Mouse (Mus musculus): ENCODE data around the gene Arhgef39. TPM values are rescaled to one million over a fixed set of nuclear protein-coding genes. Genes with fewer than 3 reads are reported as not detected.
A peak's percentile ranks its signal among the peaks of the same experiment; 100 is the strongest.

Gene Arhgef39
- polyA plus RNA-seq, 1 experiment: 5.7 TPM

- Histone ChIP-seq H3K27me3 (ENCODE audit: control insufficient read depth, insufficient read depth, insufficient read length) (no peaks in the 10 kb centered on the region), H3ac (ENCODE audit: control insufficient read depth, insufficient read length) (no peak overlapping the region), H3K79me2 (ENCODE audit: control insufficient read depth, insufficient read depth) (peaks cover 26% of the 10 kb centered on the region), H3K36me3 (ENCODE audit: control insufficient read depth, insufficient read depth) (peaks cover 41% of the 10 kb centered on the region), H3K4me2 (ENCODE audit: low read depth) (peak overlapping the region; percentile 90), H3K4me3 (peak overlapping the region; percentile 86)
- TF ChIP-seq CEBPB (IDR thresholded peaks at IDR 0.05; ENCODE audit: insufficient read depth, poor library complexity, severe bottlenecking) (no peak), MAX (IDR thresholded peaks at IDR 0.05; ENCODE audit: low read depth) (no peak), MYOD1 (IDR thresholded peaks at IDR 0.05; ENCODE audit: control insufficient read depth in 1 of 3, insufficient read length in 2 of 3, low read depth in 2 of 3) (no peak), SRF (IDR thresholded peaks at IDR 0.05; ENCODE audit: control insufficient read depth, insufficient read length, low read depth) (no peak), E2F4 (IDR thresholded peaks at IDR 0.05; ENCODE audit: insufficient read depth) (no peak), REST (IDR thresholded peaks at IDR 0.05; ENCODE audit: insufficient read depth, insufficient read length) (no peak)
Observed at GRCm38 (mm10) chr4:43519551-43519950, 20.1 kb upstream of the Arhgef39 start.

- Histone ChIP-seq H3ac (ENCODE audit: control insufficient read depth, insufficient read length) (no peak overlapping the region), H3K27me3 (ENCODE audit: control insufficient read depth, insufficient read depth, insufficient read length) (no peaks in the 10 kb centered on the region), H3K79me2 (ENCODE audit: control insufficient read depth, insufficient read depth) (peaks cover 12% of the 10 kb centered on the region), H3K4me2 (ENCODE audit: low read depth) (no peak overlapping the region), H3K36me3 (ENCODE audit: control insufficient read depth, insufficient read depth) (peaks cover 43% of the 10 kb centered on the region), H3K4me3 (no peak overlapping the region)
- TF ChIP-seq USF1 (IDR thresholded peaks at IDR 0.05; ENCODE audit: low read depth) (no peak), POLR2AphosphoS2 (IDR thresholded peaks at IDR 0.05; ENCODE audit: insufficient read length, low read depth) (peak; percentile 54), POLR2A (IDR thresholded peaks at IDR 0.05; ENCODE audit: insufficient read length, low read depth) (peak; percentile 37), MYOD1 (IDR thresholded peaks at IDR 0.05; ENCODE audit: control insufficient read depth in 1 of 3, insufficient read length in 2 of 3, low read depth in 2 of 3) (no peak), REST (IDR thresholded peaks at IDR 0.05; ENCODE audit: insufficient read depth, insufficient read length) (no peak), MAX (IDR thresholded peaks at IDR 0.05; ENCODE audit: low read depth) (no peak)
Observed at GRCm38 (mm10) chr4:43515764-43516708, 16.5 kb upstream of the Arhgef39 start.

- Histone ChIP-seq H3K79me2 (ENCODE audit: control insufficient read depth, insufficient read depth) (no peaks in the 10 kb centered on the region), H3K4me3 (no peak overlapping the region), H3K4me2 (ENCODE audit: low read depth) (no peak overlapping the region), H3K27me3 (ENCODE audit: control insufficient read depth, insufficient read depth, insufficient read length) (no peaks in the 10 kb centered on the region), H3K36me3 (ENCODE audit: control insufficient read depth, insufficient read depth) (peaks cover 37% of the 10 kb centered on the region), H3ac (ENCODE audit: control insufficient read depth, insufficient read length) (no peak overlapping the region)
- TF ChIP-seq POLR2A (IDR thresholded peaks at IDR 0.05; ENCODE audit: insufficient read length, low read depth) (peak; percentile 28), SRF (IDR thresholded peaks at IDR 0.05; ENCODE audit: control insufficient read depth, insufficient read length, low read depth) (no peak), TCF3 (IDR thresholded peaks at IDR 0.05; ENCODE audit: insufficient read length, low read depth) (no peak), POLR2AphosphoS2 (IDR thresholded peaks at IDR 0.05; ENCODE audit: insufficient read length, low read depth) (peak; percentile 90), CEBPB (IDR thresholded peaks at IDR 0.05; ENCODE audit: insufficient read depth, poor library complexity, severe bottlenecking) (no peak), MYOG (IDR thresholded peaks at IDR 0.05; ENCODE audit: control insufficient read depth in 1 of 3, insufficient read depth in 1 of 3, insufficient read length in 2 of 3, low read depth in 2 of 3) (no peak), E2F4 (IDR thresholded peaks at IDR 0.05; ENCODE audit: insufficient read depth) (no peak), USF1 (IDR thresholded peaks at IDR 0.05; ENCODE audit: low read depth) (no peak), TCF12 (IDR thresholded peaks at IDR 0.05; ENCODE audit: insufficient read depth, poor library complexity, severe bottlenecking) (no peak), MYOD1 (IDR thresholded peaks at IDR 0.05; ENCODE audit: control insufficient read depth in 1 of 3, insufficient read length in 2 of 3, low read depth in 2 of 3) (no peak), REST (IDR thresholded peaks at IDR 0.05; ENCODE audit: insufficient read depth, insufficient read length) (no peak), MAX (IDR thresholded peaks at IDR 0.05; ENCODE audit: low read depth) (no peak)
Observed at GRCm38 (mm10) chr4:43513791-43514190, 14.3 kb upstream of the Arhgef39 start.

GRCm38 (mm10) chr4:43513300-43513699 is 13.8 kb upstream of the Arhgef39 start:
- no peak overlapping the region for H3ac ChIP-seq (ENCODE audit: control insufficient read depth, insufficient read length)
- no peaks in the 10 kb centered on the region for H3K79me2 ChIP-seq (ENCODE audit: control insufficient read depth, insufficient read depth)
- H3K27me3 ChIP-seq (ENCODE audit: control insufficient read depth, insufficient read depth, insufficient read length): no peaks in the 10 kb centered on the region
- H3K4me3 ChIP-seq: no peak overlapping the region
- TF ChIP-seq MAX (IDR thresholded peaks at IDR 0.05; ENCODE audit: low read depth) (no peak), POLR2A (IDR thresholded peaks at IDR 0.05; ENCODE audit: insufficient read length, low read depth) (peak; percentile 50), REST (IDR thresholded peaks at IDR 0.05; ENCODE audit: insufficient read depth, insufficient read length) (no peak), POLR2AphosphoS2 (IDR thresholded peaks at IDR 0.05; ENCODE audit: insufficient read length, low read depth) (peak; percentile 97)
- no peak overlapping the region for H3K4me2 ChIP-seq (ENCODE audit: low read depth)
- peaks cover 37% of the 10 kb centered on the region for H3K36me3 ChIP-seq (ENCODE audit: control insufficient read depth, insufficient read depth)

- H3K36me3 ChIP-seq (ENCODE audit: control insufficient read depth, insufficient read depth): peaks cover 31% of the 10 kb centered on the region
- no peak overlapping the region for H3ac ChIP-seq (ENCODE audit: control insufficient read depth, insufficient read length)
- H3K79me2 ChIP-seq (ENCODE audit: control insufficient read depth, insufficient read depth): no peaks in the 10 kb centered on the region
- no peak overlapping the region for H3K4me3 ChIP-seq
- no peaks in the 10 kb centered on the region for H3K27me3 ChIP-seq (ENCODE audit: control insufficient read depth, insufficient read depth, insufficient read length)
- TF ChIP-seq MAX (IDR thresholded peaks at IDR 0.05; ENCODE audit: low read depth) (no peak), REST (IDR thresholded peaks at IDR 0.05; ENCODE audit: insufficient read depth, insufficient read length) (no peak), POLR2A (IDR thresholded peaks at IDR 0.05; ENCODE audit: insufficient read length, low read depth) (peak; percentile 69), MYOG (IDR thresholded peaks at IDR 0.05; ENCODE audit: control insufficient read depth in 1 of 3, insufficient read depth in 1 of 3, insufficient read length in 2 of 3, low read depth in 2 of 3) (no peak), POLR2AphosphoS2 (IDR thresholded peaks at IDR 0.05; ENCODE audit: insufficient read length, low read depth) (peak; percentile 99), MYOD1 (IDR thresholded peaks at IDR 0.05; ENCODE audit: control insufficient read depth in 1 of 3, insufficient read length in 2 of 3, low read depth in 2 of 3) (peak in 2 of 3 experiments; percentile 32 to 40)
- no peak overlapping the region for H3K4me2 ChIP-seq (ENCODE audit: low read depth)
Observed at GRCm38 (mm10) chr4:43512653-43513052, 13.2 kb upstream of the Arhgef39 start.

Data from myocyte (in vitro differentiated cells).